Mouse (Mus musculus) lung, embryonic 14.5 days (tissue): ENCODE data around the gene Il27. TPM values are rescaled to one million over a fixed set of nuclear protein-coding genes. Genes with fewer than 3 reads are reported as not detected.

Experiments
- ATAC-seq: fragments of 200-750 bp; cut with Nextera tagmentation; 2 replicates; pipeline ENCODE4 v1.8.0; 2017; ENCODE audit warnings: mild to moderate bottlenecking, moderate TSS enrichment, moderate library complexity; ENCODE audit not compliant: insufficient read depth
- DNase-seq: peaks from one replicate; pipeline ENCODE4 v3.0.0-alpha.2; 2015
- H3K27ac ChIP-seq: fragments of 300-500 bp; sonication (generic); 2 replicates; pipeline ENCODE4 v1.5.1; 2014; ENCODE audit warnings: low read depth, mild to moderate bottlenecking, moderate library complexity
- H3K27me3 ChIP-seq: fragments of 300-500 bp; sonication (generic); 2 replicates; pipeline ENCODE4 v1.6.1; 2014; ENCODE audit warnings: low read length, control low read depth; ENCODE audit not compliant: insufficient read depth
- H3K36me3 ChIP-seq: fragments of 300-500 bp; sonication (generic); 2 replicates; pipeline ENCODE4 v1.6.1; 2014; ENCODE audit warnings: control low read depth; ENCODE audit not compliant: insufficient read depth
- H3K4me1 ChIP-seq: fragments of 300-500 bp; sonication (generic); 2 replicates; pipeline ENCODE4 v1.6.1; 2014; ENCODE audit warnings: antibody characterized with exemption, control low read depth; ENCODE audit not compliant: insufficient read depth
- H3K4me2 ChIP-seq: fragments of 300-500 bp; sonication (generic); 2 replicates; pipeline ENCODE4 v1.6.1; 2014; ENCODE audit warnings: mild to moderate bottlenecking
- H3K4me3 ChIP-seq: fragments of 300-500 bp; sonication (generic); 2 replicates; pipeline ENCODE4 v1.5.1; 2014; ENCODE audit warnings: low read depth, low read length
- H3K9ac ChIP-seq: fragments of 300-500 bp; sonication (generic); 2 replicates; pipeline ENCODE4 v1.6.1; 2014
- H3K9me3 ChIP-seq: fragments of 300-500 bp; sonication (generic); 2 replicates; pipeline ENCODE4 v1.6.1; 2016; ENCODE audit warnings: low read depth, low read length, control low read depth
- CTCF ChIP-seq: IDR thresholded peaks from 2 replicates; pipeline ENCODE4 v1.5.1; 2016; ENCODE audit warnings: antibody characterized with exemption, low read depth
- WGBS: fragments of 180-500 bp; shearing (Covaris S2); extraction: QIAGEN DNeasy Blood & Tissue Kit; methylation state at CpG from one replicate; pipeline ENCODE4 v1.1.7; 2014; 5-methylcytosine and 5-hydroxymethylcytosine counted together
- polyA plus RNA-seq: library from polyadenylated mRNA; unstranded; fragments of >200 nt; fragmentation: Nextera tagmentation; extraction: Ambion mirVana; gene quantifications from 2 replicates; pipeline ENCODE4 v1.2.1, GENCODE M21; 2014

Gene Il27
- polyA plus RNA-seq, 1 experiment from 2014 or later = not detected

DNA sequence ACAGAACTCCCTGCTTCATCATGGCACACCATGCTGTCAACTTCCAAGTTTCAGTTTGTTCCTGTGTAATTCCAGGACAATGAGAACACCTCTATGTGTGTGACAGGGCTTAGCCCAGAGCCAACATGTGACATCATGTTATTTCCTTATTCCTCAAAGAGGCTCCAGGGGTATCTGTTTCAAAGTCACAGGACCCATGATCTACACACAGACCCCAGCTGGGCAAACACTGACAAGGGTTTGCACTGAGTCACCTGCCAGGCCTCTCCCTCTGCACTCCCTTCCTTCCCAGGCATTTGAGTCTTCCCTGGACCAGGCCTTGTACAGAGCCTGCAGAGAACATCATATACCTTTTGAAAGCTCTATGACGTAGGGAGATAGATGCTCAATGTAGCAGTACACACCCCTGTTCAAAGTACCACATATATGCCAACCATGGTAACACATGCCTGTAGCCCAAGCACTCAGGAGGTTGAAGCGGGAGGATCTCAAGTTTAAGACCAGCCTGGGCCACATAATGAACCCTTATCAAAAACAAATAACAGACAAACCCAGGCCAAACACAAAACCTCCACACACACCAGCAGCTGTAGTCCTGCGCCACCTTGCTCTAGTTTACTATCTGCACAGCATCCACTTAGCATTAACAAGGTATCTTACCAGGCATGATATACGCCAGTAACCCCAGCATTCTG lies 36.2 kb upstream of the Il27 start, which contains the start of gene Nupr1:
Gene Nupr1, minus strand, starts transcription at position 38 of the 695 bp plus-strand sequence.
- Histone ChIP-seq H3K4me1 (no peaks in the 10 kb centered on the region), H3K4me3 (no peak within 1 kb of the TSS), H3K27me3 (no peaks in the 10 kb centered on the region), H3K4me2 (no peak within 1 kb of the TSS), H3K9ac (no peak within 1 kb of the TSS), H3K27ac (no peak within 1 kb of the TSS), H3K36me3 (no peaks in the 10 kb centered on the region), H3K9me3 (no peaks in the 10 kb centered on the region)
- ATAC-seq (no peak; the same call in 1 of the 2 replicates), DNase-seq (no peak)
- no peak for TF ChIP-seq CTCF
- WGBS = 87% methylated on average over 4 of the region's 4 CpGs

DNA sequence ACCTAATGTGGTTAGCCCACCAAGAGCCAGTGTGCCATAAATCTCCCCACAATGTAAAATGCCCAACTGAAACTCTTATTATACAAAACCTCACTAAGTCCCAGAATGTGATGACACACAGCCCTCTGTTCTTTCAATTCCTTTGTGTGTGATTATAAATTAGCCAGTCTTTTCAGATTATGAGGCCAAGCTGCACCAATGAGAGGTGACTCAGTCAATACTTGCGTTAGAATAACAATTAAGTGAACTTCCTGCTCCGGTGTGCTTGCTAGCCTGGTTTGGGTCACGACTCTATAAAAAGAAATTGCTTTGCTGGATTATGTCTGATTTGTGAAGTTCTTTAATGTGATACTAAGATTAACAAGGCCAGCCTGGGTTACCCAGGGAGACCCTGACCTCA lies 35.2 kb upstream of the Il27 start:
- WGBS = 58% methylated on average over 3 of the region's 3 CpGs

DNA sequence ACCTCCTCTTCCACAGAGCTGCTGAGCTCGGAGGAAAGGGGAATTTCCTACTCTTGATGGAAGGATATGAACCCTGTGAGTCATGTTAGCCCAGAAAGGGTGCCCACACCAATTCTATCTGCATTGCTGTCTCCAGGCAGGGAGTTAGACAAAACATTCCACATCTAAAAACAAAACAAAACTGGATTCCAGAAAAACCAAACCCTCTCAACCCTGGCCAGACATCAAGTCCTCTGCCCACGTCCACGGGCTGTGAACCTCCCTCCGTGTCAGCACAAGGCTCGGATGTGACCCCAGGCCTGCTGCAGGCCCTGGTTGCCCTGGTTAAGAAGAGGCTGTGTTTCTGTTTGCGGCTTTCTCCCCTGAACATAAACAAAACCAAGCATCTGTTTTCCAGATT lies 33.4 kb upstream of the Il27 start:
- no peak overlapping the region for H3K9ac ChIP-seq
- no peak for ATAC-seq
- H3K4me2 ChIP-seq = no peak overlapping the region
- no peaks in the 10 kb centered on the region for H3K36me3 ChIP-seq
- no peak overlapping the region for H3K27ac ChIP-seq
- H3K9me3 ChIP-seq = no peaks in the 10 kb centered on the region
- no peak overlapping the region for H3K4me3 ChIP-seq
- H3K4me1 ChIP-seq = 0 out of 2 replicates have a peak, but pooled peaks cover 6% of the 10 kb centered on the region
- no peaks in the 10 kb centered on the region for H3K27me3 ChIP-seq
- DNase-seq = no peak
- 54% methylated on average over 6 of the region's 6 CpGs for WGBS
- TF ChIP-seq CTCF = no peak

More for the DNA sequence above, 35.2 kb upstream of the Il27 start:
- TF ChIP-seq CTCF = no peak
- H3K4me1 ChIP-seq = 0 out of 2 replicates have a peak, but pooled peaks cover 4% of the 10 kb centered on the region
- H3K9me3 ChIP-seq = no peaks in the 10 kb centered on the region
- H3K27ac ChIP-seq = no peak overlapping the region
- no peaks in the 10 kb centered on the region for H3K27me3 ChIP-seq
- no peak overlapping the region for H3K9ac ChIP-seq
- H3K36me3 ChIP-seq = no peaks in the 10 kb centered on the region
- H3K4me2 ChIP-seq = no peak overlapping the region
- DNase-seq = no peak
- no peak for ATAC-seq
- H3K4me3 ChIP-seq = no peak overlapping the region

DNA sequence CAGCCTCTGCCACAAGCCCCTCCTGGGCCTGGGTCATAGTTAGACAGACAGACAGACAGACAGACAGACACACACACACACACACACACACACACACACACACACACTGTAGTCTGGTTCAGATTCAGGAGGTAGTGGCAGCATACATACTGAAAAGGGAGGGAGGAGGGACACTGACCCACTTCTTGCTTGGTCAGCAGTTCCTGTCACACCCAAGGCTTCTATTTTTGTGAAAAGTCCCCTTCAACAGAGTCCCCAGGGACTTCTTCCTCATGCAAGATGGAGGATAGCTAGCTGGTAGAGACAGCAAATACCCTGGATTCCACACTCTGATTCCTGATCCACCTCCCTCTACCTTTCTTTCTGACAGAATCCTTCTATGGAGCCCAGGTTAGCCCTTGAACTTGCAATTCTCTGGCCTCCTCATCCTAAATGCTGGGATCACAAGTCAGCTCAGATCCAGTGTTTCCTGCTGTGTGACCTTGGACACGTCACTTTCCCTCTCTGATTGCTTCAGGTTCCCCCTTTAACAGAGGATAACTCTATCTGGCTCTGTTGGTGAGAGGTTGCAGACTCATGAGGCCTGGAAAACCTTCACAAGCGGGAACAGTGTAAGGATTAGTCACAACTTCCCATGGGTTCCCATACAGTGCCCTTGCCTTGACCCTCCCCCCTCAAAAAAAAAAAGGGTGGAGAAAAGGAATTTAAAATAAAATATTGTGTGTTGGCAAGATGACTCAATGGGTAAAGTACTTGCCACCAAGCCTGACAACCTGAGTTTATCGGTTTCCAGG lies 31.3 kb upstream of the Il27 start:
- 0 out of 2 replicates have a peak overlapping the region, but pooled peaks have one; percentile 42 for H3K27ac ChIP-seq

DNA sequence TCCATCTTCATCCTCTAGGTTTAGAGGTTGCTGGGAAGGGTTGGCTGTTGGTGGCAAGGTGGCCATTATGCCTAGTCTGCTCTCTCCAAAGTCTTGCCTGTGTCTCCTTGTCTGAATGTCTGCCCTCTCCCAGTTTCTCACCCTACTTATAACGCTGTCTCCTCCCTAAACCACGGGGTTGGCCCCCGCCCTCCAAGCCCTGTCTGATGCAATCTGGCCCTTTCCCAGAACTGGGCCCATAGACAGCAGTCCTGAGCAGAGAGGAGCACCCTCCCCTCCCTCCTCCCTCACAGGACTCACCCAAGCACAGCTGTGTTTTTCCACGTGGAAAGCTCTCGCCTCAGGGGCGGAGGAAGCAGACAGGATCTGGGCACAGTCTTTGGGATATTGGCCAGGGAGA lies 30.6 kb upstream of the Il27 start:
- Histone ChIP-seq H3K4me2 (peak overlapping the region; percentile 16; the same call in 1 of the 2 replicates), H3K4me3 (no peak overlapping the region), H3K9me3 (no peaks in the 10 kb centered on the region), H3K36me3 (no peaks in the 10 kb centered on the region), H3K4me1 (0 out of 2 replicates have a peak, but pooled peaks cover 6% of the 10 kb centered on the region), H3K27me3 (no peaks in the 10 kb centered on the region), H3K9ac (no peak overlapping the region), H3K27ac (0 out of 2 replicates have a peak overlapping the region, but pooled peaks have one; percentile 42)
- DNase-seq (peak; percentile 73), ATAC-seq (peak; percentile 91)
- WGBS = 25% methylated on average over 6 of the region's 6 CpGs
- no peak for TF ChIP-seq CTCF

More for the DNA sequence above, 31.3 kb upstream of the Il27 start:
- Histone ChIP-seq H3K4me2 (peak overlapping the region; percentile 16; the same call in 1 of the 2 replicates), H3K4me1 (0 out of 2 replicates have a peak, but pooled peaks cover 6% of the 10 kb centered on the region), H3K9me3 (no peaks in the 10 kb centered on the region), H3K27me3 (no peaks in the 10 kb centered on the region), H3K9ac (no peak overlapping the region), H3K36me3 (no peaks in the 10 kb centered on the region), H3K4me3 (no peak overlapping the region)
- WGBS = 77% methylated on average over 3 of the region's 3 CpGs
- DNase-seq (no peak), ATAC-seq (no peak)
- TF ChIP-seq CTCF = no peak

DNA sequence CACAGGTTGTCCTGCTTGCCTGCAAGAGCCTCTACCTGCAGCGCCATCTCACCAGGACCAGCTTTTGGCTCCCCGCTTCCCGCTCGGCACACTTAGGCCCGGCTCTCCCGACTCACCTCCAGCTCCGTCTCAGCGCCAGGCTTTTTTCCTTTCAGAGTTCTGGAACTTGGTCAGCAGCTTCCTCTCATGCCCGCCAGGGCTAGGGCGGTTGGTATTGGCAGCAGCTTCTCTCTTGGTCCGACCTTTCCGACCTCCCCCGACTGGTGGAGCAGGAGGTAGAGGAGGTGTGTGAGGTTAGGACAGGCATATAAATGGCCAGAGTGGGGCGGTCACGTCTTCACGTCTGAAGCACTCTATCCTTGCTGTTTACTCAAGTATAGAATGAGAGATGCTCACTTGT lies 30.0 kb upstream of the Il27 start:
- Histone ChIP-seq H3K4me3 (no peak overlapping the region; the same call in 1 of the 2 replicates), H3K36me3 (no peaks in the 10 kb centered on the region), H3K9me3 (no peaks in the 10 kb centered on the region), H3K4me1 (0 out of 2 replicates have a peak, but pooled peaks cover 6% of the 10 kb centered on the region), H3K4me2 (peak overlapping the region; percentile 16; the same call in 1 of the 2 replicates), H3K9ac (no peak overlapping the region), H3K27me3 (no peaks in the 10 kb centered on the region), H3K27ac (no peak overlapping the region)
- DNase-seq = no peak
- TF ChIP-seq CTCF = no peak
- 51% methylated on average over 16 of the region's 16 CpGs for WGBS
- ATAC-seq = no peak

DNA sequence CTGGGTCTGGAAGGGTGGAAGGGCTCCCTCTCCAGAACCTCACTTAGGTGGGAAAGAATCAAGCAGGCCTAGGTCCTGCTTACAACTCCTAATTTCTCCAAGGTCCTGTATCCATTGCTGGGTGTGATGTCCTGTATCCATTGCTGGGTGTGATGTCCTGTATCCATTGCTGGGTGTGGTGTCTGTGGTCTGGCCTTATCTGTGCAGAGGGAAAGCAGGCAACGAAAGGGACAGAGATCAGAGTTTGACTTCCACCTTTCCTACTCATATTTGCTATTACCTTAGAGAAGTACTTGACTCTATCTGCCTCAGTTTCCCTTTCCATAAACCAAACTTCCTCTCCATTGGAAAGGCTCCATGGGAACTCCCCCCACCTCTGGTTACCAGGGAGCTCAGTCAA lies 28.6 kb upstream of the Il27 start:
- no peak for TF ChIP-seq CTCF
- ATAC-seq = no peak
- WGBS = 72% methylated on average over 1 of the region's 1 CpGs

More for the DNA sequence above, 28.6 kb upstream of the Il27 start:
- Histone ChIP-seq H3K9ac (no peak overlapping the region), H3K4me3 (no peak overlapping the region), H3K9me3 (no peaks in the 10 kb centered on the region), H3K27me3 (no peaks in the 10 kb centered on the region), H3K36me3 (no peaks in the 10 kb centered on the region), H3K27ac (no peak overlapping the region), H3K4me2 (no peak overlapping the region), H3K4me1 (0 out of 2 replicates have a peak, but pooled peaks cover 6% of the 10 kb centered on the region)
- no peak for DNase-seq
